Mouse (Mus musculus): ENCODE results near the gene Slc10a1.
"Not testable (repeated sequence)": the region's sequence is repeated elsewhere in the genome, so short reads cannot be mapped to it uniquely, and the experiment has no call there.

The Slc10a1 gene

GRCm38 (mm10) chr12:80966059-80966838 is 2.3 kb downstream of the Slc10a1 start:
- no peak for DNase-seq (ENCODE audit: low spot score)

GRCm38 (mm10) chr12:80962566-80962965 is 5.9 kb downstream of the Slc10a1 start:
- no peak for DNase-seq (ENCODE audit: low spot score)

- no peak for DNase-seq (ENCODE audit: low spot score)
Measured at GRCm38 (mm10) chr12:80957961-80958360, 10.5 kb downstream of the Slc10a1 start.

- DNase-seq (ENCODE audit: low spot score): no peak
Measured at GRCm38 (mm10) chr12:80956039-80956438, 12.5 kb downstream of the Slc10a1 start.

- no peak for DNase-seq (ENCODE audit: low spot score)
Measured at GRCm38 (mm10) chr12:80952526-80952925, 16.0 kb downstream of the Slc10a1 start.

- no peak for DNase-seq (ENCODE audit: low spot score)
Measured at GRCm38 (mm10) chr12:80951640-80952219, 16.8 kb downstream of the Slc10a1 start.

GRCm38 (mm10) chr12:80949603-80950002 is 18.9 kb downstream of the Slc10a1 start:
- DNase-seq (ENCODE audit: low spot score): not testable (repeated sequence)

- DNase-seq (ENCODE audit: low spot score): no peak
Measured at GRCm38 (mm10) chr12:80948202-80948601, 20.3 kb downstream of the Slc10a1 start.

- peak; percentile 95 for DNase-seq (ENCODE audit: low spot score)
Measured at GRCm38 (mm10) chr12:80945996-80946355, 22.5 kb downstream of the Slc10a1 start.

- peak; percentile 98 for DNase-seq (ENCODE audit: low spot score)
Measured at GRCm38 (mm10) chr12:80945334-80945995, 23.0 kb downstream of the Slc10a1 start, which contains the start of gene Srsf5. TSS of gene Srsf5 (plus strand) at chr12:80945504.

GRCm38 (mm10) chr12:80944963-80945333 is 23.6 kb downstream of the Slc10a1 start:
- not testable (repeated sequence) for DNase-seq (ENCODE audit: low spot score)

GRCm38 (mm10) chr12:80944204-80944603 is 24.3 kb downstream of the Slc10a1 start:
- DNase-seq (ENCODE audit: low spot score): no peak

- DNase-seq (ENCODE audit: low spot score): no peak
Measured at GRCm38 (mm10) chr12:80943395-80943794, 25.1 kb downstream of the Slc10a1 start.

GRCm38 (mm10) chr12:80941886-80942285 is 26.6 kb downstream of the Slc10a1 start:
- DNase-seq (ENCODE audit: low spot score): no peak

GRCm38 (mm10) chr12:80939165-80939564 is 29.3 kb downstream of the Slc10a1 start:
- DNase-seq (ENCODE audit: low spot score): no peak

GRCm38 (mm10) chr12:80938642-80939041 is 29.9 kb downstream of the Slc10a1 start:
- peak; percentile 54 for DNase-seq (ENCODE audit: low spot score)

- no peak for DNase-seq (ENCODE audit: low spot score)
Measured at GRCm38 (mm10) chr12:80937331-80938029, 31.0 kb downstream of the Slc10a1 start.

GRCm38 (mm10) chr12:80936751-80937150 is 31.8 kb downstream of the Slc10a1 start:
- no peak for DNase-seq (ENCODE audit: low spot score)

- DNase-seq (ENCODE audit: low spot score): no peak
Measured at GRCm38 (mm10) chr12:80932865-80933264, 35.6 kb downstream of the Slc10a1 start.

GRCm38 (mm10) chr12:80931402-80932140 is 36.9 kb downstream of the Slc10a1 start:
- DNase-seq (ENCODE audit: low spot score): no peak

- no peak for DNase-seq (ENCODE audit: low spot score)
Measured at GRCm38 (mm10) chr12:80930141-80930540, 38.4 kb downstream of the Slc10a1 start.

GRCm38 (mm10) chr12:80928881-80929280 is 39.6 kb downstream of the Slc10a1 start:
- DNase-seq (ENCODE audit: low spot score): no peak

Measured in layer of hippocampus, adult 11-12 months (tissue).